Mouse (Mus musculus) cerebellum, adult 2 months (tissue): ENCODE measurements around the gene Agtr1a.

Source experiments
- CTCF ChIP-seq: fragments of 200-500 bp; IDR thresholded peaks from 2 replicates; pipeline ENCODE4 v1.5.1; 2011; ENCODE audit warnings: low read depth, mild to moderate bottlenecking, control low read depth, low read length, moderate library complexity, borderline replicate concordance; ENCODE audit not compliant: insufficient read depth
- POLR2A ChIP-seq: fragments of 200-500 bp; IDR thresholded peaks from 2 replicates; pipeline ENCODE4 v1.6.1; 2011; ENCODE audit warnings: low read length, control low read depth, borderline replicate concordance; ENCODE audit not compliant: insufficient read depth

- TF ChIP-seq CTCF (no peak), POLR2A (no peak)
Observed at GRCm38 (mm10) chr13:30331851-30332250, 4.4 kb upstream of the Agtr1a start.
